Mouse (Mus musculus): ENCODE results near the gene Sugp1. TPM values are rescaled to one million over a fixed set of nuclear protein-coding genes. Genes with fewer than 3 reads are reported as not detected.

Gene Sugp1
- 10 to 100 TPM; 31.1 to 32.2 TPM for total RNA-seq (2023)

DNA sequence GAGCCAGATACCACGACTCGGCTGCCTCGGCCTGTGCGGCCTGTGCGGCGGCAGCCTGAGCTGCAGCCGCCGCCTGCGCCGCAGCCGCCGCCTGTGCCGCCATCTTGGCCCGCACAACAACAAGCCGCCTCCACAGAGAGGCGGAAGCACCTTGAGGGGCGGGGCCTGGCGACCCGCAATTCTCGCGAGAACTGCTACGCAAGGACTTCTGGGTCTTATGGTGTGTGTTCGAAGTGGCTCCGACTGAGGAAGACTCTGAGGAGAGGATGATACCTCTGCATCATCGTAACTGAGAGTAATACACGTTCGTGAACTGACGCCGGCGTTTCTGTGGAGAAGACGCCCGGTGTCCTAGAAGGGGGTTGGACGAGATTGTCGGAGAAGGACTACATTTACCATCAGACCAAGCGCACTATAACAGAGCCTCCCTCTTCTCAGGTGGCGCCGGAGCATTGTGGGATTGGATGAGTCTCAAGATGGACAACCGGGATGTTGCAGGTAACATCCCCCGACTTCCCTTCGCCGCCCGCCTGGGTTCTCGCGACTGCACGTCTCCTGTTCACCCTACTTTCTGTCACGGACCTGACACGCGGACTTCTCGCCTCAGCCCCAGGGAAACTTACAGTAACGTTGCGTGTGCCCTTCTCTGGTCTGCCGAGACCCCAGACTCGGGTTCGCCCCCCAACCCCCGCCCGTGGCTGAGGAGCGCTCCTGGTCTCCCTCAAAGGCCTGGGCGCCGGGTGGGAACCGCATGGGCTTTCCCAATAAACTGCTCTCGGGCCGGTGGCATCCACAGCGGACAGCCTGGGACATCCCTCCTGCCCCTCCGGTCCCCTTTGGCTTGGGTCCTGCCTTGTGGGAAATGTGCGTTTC, at the start of gene Sugp1, which contains the start of gene Mau2:
Sugp1 (plus strand) TSS at position 231 of the 873 bp plus-strand sequence.
Mau2 (minus strand) TSS at position 152 of the 873 bp plus-strand sequence.

DNA sequence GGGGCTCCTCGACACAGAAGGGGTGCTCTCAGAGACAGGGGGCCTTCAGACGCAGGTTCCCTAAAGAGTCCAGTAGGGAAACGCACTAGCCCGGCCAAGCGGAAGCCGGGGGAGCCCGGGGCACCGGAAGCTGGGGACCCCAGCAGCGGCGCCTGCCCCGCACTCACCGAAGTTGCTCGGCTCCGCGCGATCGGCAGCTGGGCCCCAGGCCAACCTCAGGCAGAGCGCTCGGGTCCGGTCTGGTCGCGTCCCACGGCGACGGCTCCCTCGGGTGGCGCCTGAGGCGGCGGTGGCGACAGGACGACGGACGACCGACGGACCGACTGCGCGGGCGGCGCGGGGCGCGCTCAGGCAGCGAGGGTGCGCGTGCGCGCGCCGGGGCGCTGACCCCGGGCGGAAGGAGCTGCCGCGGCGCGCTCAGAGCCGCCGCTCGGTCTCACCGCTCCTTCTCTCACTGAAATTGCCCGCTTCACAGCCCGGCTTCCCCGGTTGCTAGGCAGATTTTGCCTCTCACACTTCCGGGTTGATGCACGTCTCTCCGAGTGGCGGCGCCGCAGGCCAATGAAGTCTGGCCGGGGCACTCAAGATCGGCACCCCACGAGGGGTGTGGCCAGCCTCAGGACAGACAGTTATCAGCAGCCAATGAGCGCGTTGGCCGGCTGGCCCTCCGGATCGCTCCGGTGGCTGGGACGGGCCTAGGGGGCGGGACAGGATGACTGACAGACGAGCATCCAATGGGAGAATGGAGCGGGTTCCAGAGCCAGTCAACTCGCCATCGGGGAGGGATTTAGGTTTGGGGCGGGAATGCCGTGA, 46.6 kb upstream of the Sugp1 start, which contains the start of gene Gatad2a:
Gatad2a (minus strand) TSS at position 609 of the 813 bp plus-strand sequence.

DNA sequence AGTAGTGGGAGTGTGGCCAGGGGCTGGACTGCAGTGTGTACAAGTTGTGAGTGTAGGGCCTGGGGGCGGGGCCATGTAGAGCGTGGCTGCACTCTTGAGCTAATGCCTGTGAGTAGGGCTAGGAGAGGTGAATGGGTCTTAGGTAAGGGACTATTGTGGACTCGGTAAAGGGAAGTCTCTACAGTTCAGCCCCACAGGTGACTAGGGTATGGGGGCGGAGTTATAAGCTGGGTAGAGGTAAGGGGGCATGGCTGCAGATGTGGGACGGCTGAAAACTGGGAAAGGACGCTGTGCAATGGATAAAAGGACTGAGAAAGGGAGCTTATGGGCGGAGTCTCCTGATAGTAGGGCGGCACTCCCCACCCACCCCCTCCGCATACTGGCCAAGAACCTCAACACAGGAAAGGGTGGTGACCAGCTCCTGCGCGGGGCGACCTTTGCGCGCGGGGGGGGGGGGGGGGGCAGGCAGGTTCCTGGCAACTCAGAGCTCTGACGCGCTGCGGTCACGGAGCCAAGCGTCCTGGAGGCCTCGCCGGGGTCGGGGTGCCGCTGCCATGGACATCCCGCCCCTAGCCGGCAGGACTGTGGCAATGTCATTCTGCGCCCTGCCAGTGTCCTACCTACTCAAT, 29.9 kb downstream of the Sugp1 start, which contains the start of gene Tm6sf2:
Tm6sf2 (plus strand) TSS at position 484 of the 629 bp plus-strand sequence.

DNA sequence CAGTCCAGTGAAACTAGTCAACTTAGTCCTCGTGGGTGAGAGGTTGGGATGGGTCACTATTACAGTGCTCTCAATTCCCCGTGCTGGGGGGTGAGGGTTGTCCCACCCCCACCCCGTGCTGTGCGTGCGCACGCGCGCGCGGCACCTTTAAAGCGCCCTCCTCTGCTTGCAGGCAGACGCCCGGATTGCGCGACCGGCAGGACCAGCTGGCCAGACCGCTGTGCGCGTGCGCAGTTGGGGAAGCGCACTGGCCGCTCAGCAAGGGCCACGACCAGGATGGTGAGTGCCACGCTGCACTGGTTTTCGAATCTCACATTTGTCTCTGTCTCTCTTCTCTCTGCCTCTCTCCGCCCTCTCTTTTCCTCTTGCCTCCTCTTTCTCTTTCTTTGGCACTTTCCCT, 40.7 kb downstream of the Sugp1 start, which contains the start of gene Hapln4:
Hapln4 (plus strand) TSS at position 173 of the 400 bp plus-strand sequence.

DNA sequence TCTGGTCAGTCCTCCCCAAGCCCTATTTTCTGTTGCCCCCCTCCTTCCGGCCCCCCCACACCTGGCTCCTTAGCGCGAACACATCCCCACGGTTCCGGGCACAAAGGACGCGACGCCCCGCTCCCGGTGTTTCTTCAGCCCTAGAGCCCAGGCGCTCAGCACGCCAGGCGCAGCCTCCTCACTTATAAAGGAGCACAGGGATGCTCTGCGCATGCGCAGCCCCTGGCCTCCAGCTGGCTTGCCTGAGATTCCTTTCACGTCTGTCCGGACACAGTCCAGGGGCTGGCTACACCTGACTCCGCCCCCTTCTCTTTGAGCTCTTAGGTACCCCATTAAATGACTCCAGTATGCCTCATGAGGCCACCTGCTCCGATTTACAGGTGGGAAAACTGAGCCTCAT, 78.1 kb downstream of the Sugp1 start, which contains the start of gene Ncan:
Ncan (minus strand) TSS at position 207 of the 400 bp plus-strand sequence.

Other genes with a start within 250 kb of the Sugp1 start
- 100 to 1,000 TPM; 259 to 264 TPM for gene Gmip, start 234.1 kb upstream of the Sugp1 start, total RNA-seq (2023)
- gene Lpar2, start 220.4 kb upstream of the Sugp1 start, total RNA-seq (2023): 1 to 10 TPM; 1.5 to 1.8 TPM
- gene Pbx4, start 210.3 kb upstream of the Sugp1 start, total RNA-seq (2023): not detected
- gene Cilp2, start 155.1 kb upstream of the Sugp1 start, total RNA-seq (2023): not detected
- 1 to 10 TPM; 1.1 to 3.2 TPM for gene Tssk6, start 140.6 kb upstream of the Sugp1 start, total RNA-seq (2023)
- 10 to 100 TPM; 52.0 to 58.5 TPM for gene Ndufa13, start 140.3 kb upstream of the Sugp1 start, total RNA-seq (2023)
- gene Yjefn3, start 140.1 kb upstream of the Sugp1 start, total RNA-seq (2023): 1 to 10 TPM in 1 of 2 experiments, not detected in 1; 1.7 TPM
- gene Gatad2a, start 46.4 kb upstream of the Sugp1 start, total RNA-seq (2023): 10 to 100 TPM; 71.9 to 72.4 TPM
- gene Mau2, start 79 bp upstream of the Sugp1 start, total RNA-seq (2023): 10 to 100 TPM; 90.3 to 90.9 TPM
- not detected for gene Tm6sf2, start 30.1 kb downstream of the Sugp1 start, total RNA-seq (2023)
- not detected for gene Hapln4, start 40.6 kb downstream of the Sugp1 start, total RNA-seq (2023)
- not detected for gene Ncan, start 78.1 kb downstream of the Sugp1 start, total RNA-seq (2023)
- gene Nr2c2ap, start 88.5 kb downstream of the Sugp1 start, total RNA-seq (2023): 10 to 100 TPM; 23.5 to 26.6 TPM
- 10 to 100 TPM; 16.6 to 16.8 TPM for gene Rfxank, start 96.3 kb downstream of the Sugp1 start, total RNA-seq (2023)
- 10 to 100 TPM; 40.9 to 43.7 TPM for gene Borcs8, start 96.7 kb downstream of the Sugp1 start, total RNA-seq (2023)
- 1 to 10 TPM in 1 of 2 experiments, under 1 TPM in 1; 0.37 to 1.6 TPM for gene Mef2b, start 96.9 kb downstream of the Sugp1 start, total RNA-seq (2023)
- gene Tmem161a, start 129.5 kb downstream of the Sugp1 start, total RNA-seq (2023): 10 to 100 TPM; 30.3 to 40.8 TPM
- 1 to 10 TPM; 3.1 to 3.6 TPM for gene Slc25a42, start 169.5 kb downstream of the Sugp1 start, total RNA-seq (2023)
- gene Sugp2, start 191.4 kb downstream of the Sugp1 start, total RNA-seq (2023): 10 to 100 TPM; 32.9 to 34.4 TPM
- 1 to 10 TPM; 3.6 to 8.7 TPM for gene Armc6, start 191.7 kb downstream of the Sugp1 start, total RNA-seq (2023)
- 10 to 100 TPM; 11.2 to 12.6 TPM for gene Homer3, start 240.0 kb downstream of the Sugp1 start, total RNA-seq (2023)

Measured in monocyte, adult 59 days (primary cell).